Mouse (Mus musculus) kidney, adult 11 months (tissue): ENCODE measurements around the gene Slc22a6.

Experiments used
- DNase-seq: peaks from one replicate; pipeline ENCODE4 v3.0.0; 2022

Gene Slc22a6

DNA sequence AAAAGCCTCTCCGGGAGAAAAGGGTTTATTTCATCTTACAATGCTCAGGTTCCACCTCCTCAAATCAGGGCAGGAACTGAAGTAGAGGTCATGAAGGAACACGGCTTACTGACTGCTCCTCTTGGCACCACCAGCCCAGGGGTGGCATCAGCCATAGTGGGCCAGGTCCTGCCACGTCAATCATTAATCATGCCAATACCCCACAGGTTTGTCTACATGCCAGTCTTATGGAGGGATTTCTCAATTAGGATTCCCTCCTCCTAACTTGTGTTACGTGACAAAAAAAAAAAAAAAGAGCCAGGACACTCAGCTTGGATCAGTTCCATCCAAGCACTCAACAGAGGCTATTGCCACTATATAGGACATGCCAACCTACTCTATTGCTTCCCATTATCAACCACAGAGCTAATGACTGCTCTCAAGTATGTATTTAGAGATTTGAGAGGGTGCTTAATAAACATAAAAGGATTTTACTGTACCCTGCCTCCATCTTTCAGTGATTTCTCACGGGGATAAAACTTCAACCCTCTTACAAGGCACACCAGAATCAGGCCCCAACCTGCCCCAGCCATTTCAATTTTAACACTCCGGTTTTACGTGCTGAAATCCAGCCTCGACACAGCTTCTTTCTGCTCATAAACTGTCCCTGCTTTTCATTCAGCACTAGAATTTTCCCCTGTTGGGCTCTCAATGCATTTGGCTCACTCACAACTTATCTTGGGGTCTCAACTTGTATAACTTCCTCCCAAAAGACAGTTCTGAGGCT lies 6.3 kb upstream of the Slc22a6 start:
- peak; percentile 70 for DNase-seq

DNA sequence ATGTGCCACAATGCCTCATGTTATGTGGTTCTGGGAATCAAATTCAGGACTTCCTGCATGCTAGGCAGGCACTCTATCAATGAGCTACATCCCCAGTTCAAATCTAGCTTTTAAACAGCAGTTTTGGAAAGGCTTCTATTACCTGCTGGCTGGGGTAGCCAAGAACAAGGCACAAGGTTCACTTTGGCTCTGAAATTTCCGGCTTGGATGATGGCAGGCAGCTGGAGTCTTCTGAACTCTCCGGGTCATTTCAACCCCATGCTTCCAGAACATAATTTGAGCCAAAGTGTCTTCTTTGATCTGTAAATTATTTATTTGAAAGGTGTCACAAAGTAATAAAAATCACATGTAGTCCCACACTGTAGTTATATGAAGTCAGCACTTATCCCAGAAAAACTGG lies 4.7 kb upstream of the Slc22a6 start:
- DNase-seq = peak; percentile 82

DNA sequence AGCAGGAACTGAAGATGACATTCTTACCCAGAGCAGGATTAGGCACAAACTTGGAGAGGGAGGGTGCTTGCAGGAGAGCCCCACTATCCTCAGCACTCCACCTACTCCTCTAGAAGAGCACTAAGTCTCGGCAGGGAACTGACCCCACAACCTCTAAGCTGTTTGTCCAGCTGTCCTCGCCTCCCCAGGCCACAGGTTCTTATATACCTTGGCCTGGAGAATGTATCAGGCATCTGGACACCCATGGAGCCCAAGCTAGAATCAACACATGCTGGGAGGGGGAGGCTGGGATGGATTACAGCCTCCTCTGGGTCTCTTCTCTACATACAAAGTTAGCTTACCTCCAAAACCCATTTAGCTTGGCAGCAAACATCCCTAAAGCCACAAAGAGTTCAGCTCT lies 3.5 kb upstream of the Slc22a6 start:
- DNase-seq = no peak

DNA sequence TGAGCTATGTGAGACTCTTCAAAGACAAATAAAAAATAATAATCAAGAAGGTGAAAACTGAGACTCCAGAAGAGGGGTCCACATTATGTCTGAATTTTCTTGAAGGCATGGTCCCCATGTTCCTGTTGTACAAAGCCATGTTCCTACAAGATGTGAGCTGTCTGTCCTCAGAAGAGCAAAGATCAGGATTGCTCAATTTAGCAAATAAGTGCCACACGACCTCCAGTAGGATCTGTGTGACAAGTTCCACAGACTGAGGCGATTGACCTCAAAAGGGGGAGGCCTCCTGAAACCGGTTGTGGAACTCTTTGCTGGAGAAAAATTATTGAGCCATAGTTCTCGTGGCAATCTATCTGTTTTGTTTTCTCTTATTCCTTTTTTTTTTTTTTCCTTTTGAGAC lies 1.5 kb upstream of the Slc22a6 start:
- no peak for DNase-seq

DNA sequence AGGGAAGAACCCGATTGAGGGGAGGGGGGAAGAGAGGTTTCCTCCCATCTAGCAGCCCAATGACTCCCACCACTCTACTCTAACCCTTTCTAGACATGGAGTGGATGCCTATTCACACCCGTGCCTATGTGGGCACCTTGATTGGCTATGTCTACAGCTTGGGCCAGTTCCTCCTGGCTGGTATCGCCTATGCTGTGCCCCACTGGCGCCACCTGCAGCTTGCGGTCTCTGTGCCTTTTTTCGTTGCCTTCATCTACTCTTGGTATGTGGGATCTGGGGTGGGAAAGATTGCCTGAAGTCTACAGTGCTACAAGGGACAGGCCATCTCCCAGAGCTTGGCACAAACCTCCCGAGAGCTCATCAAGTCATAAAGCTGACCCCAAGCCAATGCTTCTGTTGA lies 3.3 kb downstream of the Slc22a6 start:
- no peak for DNase-seq

DNA sequence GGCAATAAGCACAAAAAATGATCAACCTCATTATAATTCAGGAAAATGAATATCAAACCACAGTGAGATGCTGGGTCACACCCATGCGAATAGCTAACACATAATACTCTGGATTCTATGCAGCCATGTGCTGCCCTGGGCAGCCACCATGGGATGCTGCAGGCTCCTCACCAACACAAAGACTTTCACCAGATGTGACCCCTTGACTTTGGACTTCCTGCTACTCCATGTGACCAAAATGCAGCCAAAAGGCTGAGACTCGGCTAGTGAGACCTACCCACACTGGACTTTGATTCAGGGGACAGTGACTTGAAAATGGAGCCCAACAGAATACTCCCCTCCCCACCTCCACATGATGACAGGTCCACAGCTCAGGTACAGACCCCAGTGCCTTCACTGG lies 12.4 kb downstream of the Slc22a6 start:
- DNase-seq = peak; percentile 78

DNA sequence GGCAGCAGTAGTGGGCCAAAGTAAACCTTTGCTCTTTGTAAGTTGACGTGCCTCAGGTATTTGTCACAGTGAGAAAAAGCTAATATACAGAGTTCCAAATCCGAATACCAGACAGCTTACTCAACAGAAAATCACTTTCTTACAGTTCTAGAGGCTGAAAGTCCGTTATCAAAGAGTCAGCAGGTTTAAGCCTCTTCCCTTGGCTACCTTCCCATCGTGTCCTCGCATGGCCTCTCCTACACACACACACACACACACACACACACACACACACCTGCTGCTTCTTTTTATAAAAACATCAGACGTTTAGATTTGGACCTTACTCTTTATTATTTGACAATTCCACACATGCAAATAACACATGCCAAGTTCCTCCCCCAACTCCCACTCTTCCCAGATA lies 13.0 kb downstream of the Slc22a6 start:
- peak; percentile 59 for DNase-seq

DNA sequence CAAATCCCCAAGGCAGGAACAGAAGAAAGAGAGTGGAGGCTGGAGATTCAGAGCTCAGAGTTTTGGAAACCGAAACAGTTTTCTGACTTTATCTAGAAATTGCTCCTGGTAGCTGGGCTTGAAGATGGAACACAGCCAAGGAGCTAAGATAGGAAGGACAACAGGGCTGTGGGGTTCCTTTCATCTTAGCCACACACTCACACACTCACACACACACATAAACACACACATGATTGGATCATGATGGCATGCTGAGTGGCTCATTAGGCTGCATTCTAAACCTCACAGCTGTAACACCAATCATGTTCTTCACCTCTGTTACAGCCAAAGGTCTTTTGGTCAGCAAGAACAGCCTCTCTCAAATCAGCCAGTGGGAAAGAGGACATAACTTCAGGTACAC lies 14.2 kb downstream of the Slc22a6 start:
- no peak for DNase-seq

DNA sequence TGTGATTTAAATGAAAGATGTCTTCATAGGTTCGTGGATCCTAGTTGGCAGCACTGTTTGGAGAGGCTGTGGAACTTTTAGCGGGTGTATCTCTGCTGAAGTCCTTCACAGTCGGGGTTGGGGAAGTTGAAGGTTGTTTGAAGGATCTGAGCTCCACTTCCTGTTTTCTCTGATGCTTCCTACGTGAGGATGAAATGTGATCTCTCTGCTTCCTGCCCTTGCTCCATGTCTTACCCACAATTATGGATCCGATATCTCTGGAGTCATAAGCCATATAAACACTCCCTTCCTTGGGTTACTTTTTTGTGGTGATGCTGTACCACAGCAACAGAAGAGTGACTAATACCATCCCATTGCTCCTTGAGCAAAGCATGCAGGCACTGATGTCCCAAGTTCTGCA lies 24.2 kb downstream of the Slc22a6 start:
- DNase-seq = no peak

DNA sequence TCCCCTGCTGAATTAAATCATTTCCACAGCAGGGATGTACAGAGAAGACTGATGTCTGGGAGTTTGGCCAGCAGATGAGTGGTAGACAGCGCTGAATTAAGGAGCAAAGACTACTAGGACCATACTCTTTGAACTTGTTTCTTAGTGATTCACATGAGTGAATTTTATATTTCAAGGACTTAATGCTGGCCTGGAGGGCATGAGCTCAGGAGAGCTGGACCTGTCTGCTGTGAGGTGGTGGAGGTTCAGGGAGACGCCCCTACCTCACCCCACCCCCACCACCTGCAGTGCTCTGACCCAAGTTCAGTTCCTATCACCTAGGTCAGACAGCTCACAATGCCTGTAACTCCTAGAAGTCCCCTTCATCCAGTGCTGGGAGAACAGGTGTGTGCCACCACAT lies 28.6 kb downstream of the Slc22a6 start:
- DNase-seq = peak; percentile 32

DNA sequence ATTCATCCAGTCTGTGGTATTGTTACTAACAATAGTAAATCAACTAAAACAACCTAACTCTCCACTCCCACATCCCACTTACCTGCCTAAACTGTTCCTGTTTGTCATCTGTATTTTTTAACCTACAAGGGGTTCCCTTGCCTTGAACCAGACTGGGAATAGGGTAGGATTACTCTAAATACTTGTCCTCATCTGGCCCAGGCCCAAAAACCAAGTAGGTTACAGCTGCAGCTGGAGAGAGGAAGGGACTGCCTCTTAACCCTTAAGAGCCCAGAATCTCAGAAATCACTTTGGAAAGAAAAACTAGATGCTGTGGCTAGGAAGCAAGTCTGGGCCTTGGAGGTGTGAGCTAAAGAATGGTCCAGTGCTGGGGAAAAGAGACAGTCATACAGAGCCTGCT lies 38.0 kb downstream of the Slc22a6 start:
- no peak for DNase-seq

DNA sequence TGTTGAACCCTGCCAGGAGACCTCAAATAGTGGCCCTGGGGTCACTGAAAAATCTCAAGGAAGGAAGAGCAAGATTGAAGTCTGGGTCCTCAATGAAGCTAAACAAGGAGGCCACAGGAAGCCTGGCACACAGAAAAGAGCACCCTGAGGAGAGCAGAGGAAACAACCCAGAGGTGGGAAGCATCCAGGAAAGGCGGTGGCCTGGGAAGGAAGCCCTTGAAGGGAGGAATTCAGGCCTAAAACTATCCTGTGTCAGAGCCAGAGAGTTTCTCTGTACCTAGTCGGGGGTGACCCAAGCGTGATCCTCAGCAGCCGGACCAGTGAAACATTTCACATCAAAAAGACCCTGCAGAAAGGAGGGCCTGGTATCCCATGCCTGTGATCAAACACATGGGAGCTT lies 38.5 kb downstream of the Slc22a6 start:
- peak; percentile 38 for DNase-seq

DNA sequence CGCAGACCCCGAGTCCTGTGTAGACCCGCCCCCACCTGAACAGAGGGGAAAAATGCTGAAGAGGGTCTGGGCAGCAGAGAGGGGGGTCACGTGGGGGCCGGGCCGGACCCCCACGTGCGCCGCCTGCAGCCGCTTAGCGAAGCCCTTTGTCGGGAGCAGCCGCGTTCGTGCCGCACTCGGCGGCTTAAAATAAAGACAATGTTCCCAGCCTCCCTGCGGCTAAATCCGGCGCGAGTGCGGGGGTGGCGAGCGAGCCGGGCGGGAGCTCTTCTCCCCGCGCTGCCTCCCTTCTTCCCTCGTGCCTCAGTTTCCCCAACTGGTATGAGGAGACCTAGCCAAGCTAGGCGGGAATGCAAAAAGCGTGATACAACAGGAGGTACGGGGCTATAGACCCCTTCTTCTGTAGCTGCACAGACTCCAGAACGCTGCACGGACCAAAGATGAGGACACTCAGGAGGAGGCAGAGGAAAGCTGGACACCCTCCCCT lies 44.0 kb downstream of the Slc22a6 start:
- no peak for DNase-seq

DNA sequence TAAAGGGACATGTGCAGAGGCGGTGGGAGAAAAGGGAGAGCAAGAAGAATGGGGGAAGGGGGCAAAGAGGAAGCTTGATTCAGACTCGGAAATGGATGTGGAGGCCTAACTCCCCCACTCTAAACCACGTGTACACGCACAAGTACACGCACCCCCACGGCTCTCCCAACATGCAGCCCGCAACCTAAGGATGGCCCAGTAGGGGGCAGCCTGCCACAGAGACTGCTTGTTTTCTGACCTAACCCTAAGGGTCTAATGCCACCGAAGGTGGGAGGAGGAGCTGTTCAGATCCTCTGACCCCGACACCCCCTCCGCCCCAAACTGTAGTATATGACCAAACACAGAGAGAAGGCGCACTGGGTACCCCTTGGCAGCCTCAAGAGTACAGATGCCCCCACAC lies 44.5 kb downstream of the Slc22a6 start:
- peak; percentile 23 for DNase-seq

DNA sequence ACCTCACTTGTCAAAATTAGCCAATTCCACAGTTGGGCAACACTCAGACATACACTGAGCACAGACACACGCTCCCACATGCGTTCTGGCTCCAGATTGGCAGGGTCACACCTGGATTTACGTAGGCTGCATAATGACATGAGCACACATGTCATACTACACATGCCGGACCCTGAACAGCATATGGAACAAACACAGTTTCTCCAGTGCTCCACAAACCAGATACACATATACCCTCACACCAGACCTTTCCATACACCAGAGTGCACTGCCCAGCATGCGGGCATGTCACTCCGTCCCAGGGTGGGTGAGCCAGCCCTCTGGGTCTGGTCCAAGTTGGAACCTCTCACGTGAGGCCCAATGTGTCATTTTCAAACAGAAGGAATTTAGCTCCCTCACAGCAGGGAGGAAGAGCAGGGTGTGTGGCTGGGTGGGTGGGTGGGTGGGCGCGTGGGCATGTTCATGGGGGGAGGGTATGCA lies 45.6 kb downstream of the Slc22a6 start, which contains the start of gene Chrm1:
Gene Chrm1, plus strand, starts transcription at position 430 of the 480 bp plus-strand sequence.
- DNase-seq = no peak

DNA sequence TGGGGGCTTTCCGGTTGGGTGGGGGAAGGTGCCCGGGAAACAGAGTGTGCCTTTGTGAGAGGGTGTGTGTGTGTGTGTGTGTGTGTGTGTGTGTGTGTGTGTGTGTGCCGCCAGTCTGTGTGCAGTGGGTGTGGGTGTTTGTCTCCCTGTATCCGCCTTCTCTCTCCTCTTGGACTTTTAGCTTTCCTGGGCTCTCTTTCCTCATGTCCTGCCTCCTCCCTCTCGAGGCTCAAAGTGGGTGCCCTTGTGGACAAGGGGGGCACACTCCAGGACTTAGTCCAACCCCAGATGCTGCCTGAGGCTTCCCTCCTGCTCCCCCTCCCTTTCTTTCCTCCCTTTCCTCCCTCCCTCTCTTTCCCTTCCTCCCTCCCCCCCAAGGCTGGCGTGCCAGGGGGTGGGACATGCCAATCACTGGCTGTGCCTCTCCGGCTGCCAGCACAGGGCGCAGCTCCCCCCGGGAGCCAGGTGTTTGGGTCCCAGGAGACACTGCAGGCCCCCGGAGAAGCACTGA lies 46.1 kb downstream of the Slc22a6 start:
- no peak for DNase-seq

DNA sequence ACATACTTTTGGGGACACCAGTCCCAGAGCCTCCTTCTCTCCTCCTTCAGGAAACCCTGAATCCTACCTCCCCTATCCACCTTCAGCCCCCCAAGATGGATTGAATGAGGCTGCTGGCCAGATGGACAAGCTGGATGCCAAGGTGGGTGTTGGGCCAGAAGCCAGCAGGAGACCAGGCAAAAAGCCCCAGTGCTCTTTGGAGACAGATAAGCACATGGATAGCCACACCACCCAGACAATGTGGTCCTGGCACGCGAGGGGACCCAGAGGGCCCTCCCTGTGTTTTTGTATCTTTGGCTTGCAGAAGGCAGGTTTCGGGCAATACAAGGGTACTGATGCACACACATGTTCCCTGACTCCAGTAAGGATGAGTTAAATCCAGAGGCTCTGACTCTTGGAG lies 47.0 kb downstream of the Slc22a6 start:
- no peak for DNase-seq

DNA sequence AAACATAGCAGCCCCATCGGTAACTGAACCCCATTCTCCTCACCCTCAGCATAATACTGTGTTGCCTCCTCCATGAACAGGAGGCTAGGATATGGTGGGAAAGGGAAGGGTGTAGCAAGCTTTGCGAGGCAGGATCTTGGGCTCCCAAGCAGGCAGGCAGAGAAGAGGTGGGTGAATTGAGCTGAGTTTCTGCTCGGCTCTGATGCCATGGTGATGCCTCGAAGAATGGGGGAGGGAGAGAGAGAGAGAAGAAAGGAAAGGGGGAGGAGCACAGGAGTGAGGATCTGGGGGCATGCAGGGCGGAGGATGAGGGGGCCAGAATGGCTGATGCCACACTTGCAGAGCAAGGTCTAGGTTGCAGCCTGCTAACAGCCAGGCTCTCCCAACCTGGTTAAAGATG lies 47.9 kb downstream of the Slc22a6 start:
- DNase-seq = no peak

DNA sequence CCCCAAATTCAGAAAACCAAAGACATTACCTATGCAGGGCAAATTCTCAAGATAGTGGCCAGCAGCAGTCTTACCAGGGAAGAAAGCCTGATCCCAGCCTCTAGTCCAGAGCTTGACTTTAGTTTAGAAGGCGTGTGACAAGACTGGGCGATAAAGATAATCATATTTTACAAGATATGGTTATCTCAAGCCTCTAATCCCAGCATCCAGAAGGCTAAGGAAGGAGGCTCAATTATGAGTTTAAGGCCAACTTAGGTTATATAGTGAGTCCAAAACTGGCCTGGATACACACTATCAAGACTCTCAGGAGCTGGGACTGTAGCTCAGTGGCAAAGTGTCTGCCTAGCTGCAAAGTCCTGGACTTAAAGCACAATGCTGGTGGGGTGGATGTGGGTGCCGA lies 55.0 kb downstream of the Slc22a6 start:
- no peak for DNase-seq

DNA sequence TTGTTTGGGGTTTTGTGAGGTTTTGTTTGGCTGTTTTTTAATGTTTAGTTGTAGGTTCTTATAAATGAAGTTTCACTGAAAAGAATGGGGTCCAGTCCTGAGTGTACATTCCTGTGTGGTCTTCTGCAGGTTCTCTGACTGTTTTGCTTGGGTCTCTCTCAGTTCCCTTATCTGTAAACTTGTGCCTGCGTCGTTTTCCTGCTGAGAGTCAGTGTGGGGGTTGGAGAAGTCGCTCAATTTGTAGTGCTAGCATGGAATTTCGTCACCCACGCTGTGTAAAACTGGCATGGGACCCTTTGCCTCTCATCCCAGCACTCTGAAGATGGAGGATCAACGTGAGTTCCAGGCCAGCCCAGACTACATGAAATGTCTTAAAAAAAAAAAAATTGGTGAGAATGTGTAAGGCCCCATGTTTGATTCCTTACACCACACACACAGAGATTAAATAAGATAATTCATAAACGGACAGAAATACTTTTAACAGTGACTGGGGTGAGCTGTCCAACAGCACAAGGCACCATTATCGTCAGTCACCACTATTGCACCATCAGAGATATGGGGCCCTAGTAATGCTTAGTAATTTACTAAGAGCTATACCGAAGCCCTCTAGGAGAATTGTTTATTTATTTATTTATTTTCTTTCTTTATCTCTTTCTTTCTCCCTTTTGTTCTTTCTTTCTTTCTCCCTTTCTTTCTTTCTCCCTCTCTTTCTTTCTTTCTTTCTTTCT lies 55.7 kb downstream of the Slc22a6 start:
- no peak for DNase-seq
